Mouse (Mus musculus): ENCODE measurements around the gene Fbxo34. TPM values are rescaled to one million over a fixed set of nuclear protein-coding genes. Genes with fewer than 3 reads are reported as not detected.

Fbxo34 gene
- total and polyA plus RNA-seq, 3 experiments = 14.8 to 29.5 TPM; not detected in 1

- H3K27me3 ChIP-seq (ENCODE audit: control insufficient read depth in 1 of 2, insufficient read depth in 2 of 2, low read length in 2 of 2) = no peaks in the 10 kb centered on the region
- peaks cover 0 to 8% of the 10 kb centered on the region in 2 experiments; a peak in 2 of 4 replicates for H3K4me1 ChIP-seq (ENCODE audit: control insufficient read depth in 1 of 2, insufficient read depth in 2 of 2, low read length in 2 of 2)
- DNase-seq (ENCODE audit: low read depth, low spot score) = peak; percentile 97
- H3K9me3 ChIP-seq (replicated peaks; ENCODE audit: insufficient read depth, low read length) = no peaks in the 10 kb centered on the region
- peak within 1 kb of the TSS; percentile 78 for H3K27ac ChIP-seq (ENCODE audit: control insufficient read depth, low read depth, low read length)
- H3K36me3 ChIP-seq (ENCODE audit: control insufficient read depth in 1 of 2, insufficient read depth in 2 of 2, low read length in 2 of 2) = peaks cover 2 to 3% of the 10 kb centered on the region in 2 experiments; a peak in 2 of 4 replicates
- H3K4me3 ChIP-seq (ENCODE audit: control insufficient read depth in 1 of 2, insufficient read depth in 1 of 2, low read depth in 2 of 2, low read length in 2 of 2) = peak within 1 kb of the TSS; percentile 71 to 93
- H3K79me2 ChIP-seq (ENCODE audit: control insufficient read depth, insufficient read depth, low read length, poor library complexity) = peaks cover 10% of the 10 kb centered on the region
- H3K9ac ChIP-seq (ENCODE audit: control insufficient read depth, low read depth, low read length, poor library complexity, severe bottlenecking) = peak within 1 kb of the TSS; percentile 90
- TF ChIP-seq TBP (IDR thresholded peaks at IDR 0.05; ENCODE audit: low read depth, low read length) = peak; percentile 61; the same call in 1 of the 2 replicates
- TF ChIP-seq ZKSCAN1 (IDR thresholded peaks at IDR 0.05; ENCODE audit: low read depth, low read length) = no peak
- TF ChIP-seq MAFK (IDR thresholded peaks at IDR 0.05; ENCODE audit: borderline replicate concordance, low read depth, low read length) = no peak
- TF ChIP-seq BHLHE40 (IDR thresholded peaks at IDR 0.05; ENCODE audit: borderline replicate concordance, low read depth, low read length) = no peak
- TF ChIP-seq UBTF (IDR thresholded peaks at IDR 0.05; ENCODE audit: borderline replicate concordance, insufficient read depth, low read depth, low read length) = no peak
- 0 out of 2 replicates have a peak, but pooled peaks have one; percentile 51 for TF ChIP-seq ZMIZ1 (IDR thresholded peaks at IDR 0.05; ENCODE audit: low read depth, low read length)
- no peak for TF ChIP-seq MEF2A (IDR thresholded peaks at IDR 0.05; ENCODE audit: extremely low read depth, insufficient replicate concordance, low read depth, low read length, poor library complexity, severe bottlenecking)
- TF ChIP-seq TCF12 (IDR thresholded peaks at IDR 0.05; ENCODE audit: low read depth, low read length) = no peak
- TF ChIP-seq ETS1 (IDR thresholded peaks at IDR 0.05; ENCODE audit: low read depth, low read length) = no peak
- peak; percentile 84; the same call in 1 of the 2 replicates for TF ChIP-seq E2F4 (IDR thresholded peaks at IDR 0.05; ENCODE audit: borderline replicate concordance, low read depth, low read length)
- TF ChIP-seq TAL1 (IDR thresholded peaks at IDR 0.05; ENCODE audit: low read length) = no peak
- no peak for TF ChIP-seq NRF1 (IDR thresholded peaks at IDR 0.05; ENCODE audit: insufficient read depth, low read depth, low read length, poor library complexity, severe bottlenecking)
- peak; percentile 72 for TF ChIP-seq NELFE (IDR thresholded peaks at IDR 0.05; ENCODE audit: low read depth, low read length)
- TF ChIP-seq ZC3H11A (IDR thresholded peaks at IDR 0.05; ENCODE audit: low read depth, low read length) = no peak
- TF ChIP-seq MAX (IDR thresholded peaks at IDR 0.05; ENCODE audit: low read length) = no peak
- no peak for TF ChIP-seq MYB (IDR thresholded peaks at IDR 0.05; ENCODE audit: low read depth, low read length)
- peak; percentile 80 for TF ChIP-seq HCFC1 (IDR thresholded peaks at IDR 0.05; ENCODE audit: low read depth, low read length)
- TF ChIP-seq KAT2A (conservative IDR thresholded peaks at IDR 0.05; ENCODE audit: low read depth, low read length) = no peak; the same call in 1 of the 2 replicates
- peak in 1 of 2 experiments; percentile 65; a peak in 2 of 4 replicates for TF ChIP-seq POLR2A (IDR thresholded peaks at IDR 0.05; ENCODE audit: control insufficient read depth in 1 of 2, insufficient read depth in 1 of 2, low read depth in 1 of 2, low read length in 2 of 2, poor library complexity in 1 of 2)
- no peak for TF ChIP-seq CHD1 (IDR thresholded peaks at IDR 0.05; ENCODE audit: low read depth, low read length)
- TF ChIP-seq USF2 (IDR thresholded peaks at IDR 0.05; ENCODE audit: borderline replicate concordance in 1 of 2, insufficient read depth in 1 of 2, low read depth in 1 of 2, low read length in 2 of 2) = no peak
- no peak for TF ChIP-seq RCOR1 (IDR thresholded peaks at IDR 0.05; ENCODE audit: low read depth, low read length)
- TF ChIP-seq SMC3 (IDR thresholded peaks at IDR 0.05; ENCODE audit: low read depth, low read length) = no peak
- no peak for TF ChIP-seq CTCF (IDR thresholded peaks at IDR 0.05 in 2 of 3, conservative IDR thresholded peaks at IDR 0.05 in 1 of 3; ENCODE audit: control insufficient read depth in 1 of 3, insufficient read depth in 1 of 3, low read depth in 2 of 3, low read length in 3 of 3, poor library complexity in 1 of 3, severe bottlenecking in 1 of 3)
- TF ChIP-seq CHD2 (IDR thresholded peaks at IDR 0.05; ENCODE audit: low read length) = no peak
- no peak for TF ChIP-seq POLR2AphosphoS5 (IDR thresholded peaks at IDR 0.05; ENCODE audit: borderline replicate concordance, low read depth, low read length)
- TF ChIP-seq GABPA (IDR thresholded peaks at IDR 0.05; ENCODE audit: low read depth, low read length) = no peak
- no peak for TF ChIP-seq RAD21 (IDR thresholded peaks at IDR 0.05; ENCODE audit: low read depth, low read length)
- TF ChIP-seq MAZ (IDR thresholded peaks at IDR 0.05; ENCODE audit: low read depth, low read length) = no peak; the same call in 1 of the 2 replicates
- TF ChIP-seq EP300 (IDR thresholded peaks at IDR 0.05; ENCODE audit: low read depth in 1 of 2, low read length in 2 of 2) = no peak
- peak; percentile 65; the same call in 1 of the 2 replicates for TF ChIP-seq POLR2AphosphoS2 (IDR thresholded peaks at IDR 0.05; ENCODE audit: low read length)
- TF ChIP-seq MXI1 (IDR thresholded peaks at IDR 0.05; ENCODE audit: low read depth, low read length) = peak; percentile 52; the same call in 1 of the 2 replicates
- no peak for TF ChIP-seq GATA1 (IDR thresholded peaks at IDR 0.05; ENCODE audit: low read depth, low read length)
- TF ChIP-seq MYC (IDR thresholded peaks at IDR 0.05; ENCODE audit: low read depth, low read length) = no peak
- TF ChIP-seq ZNF384 (IDR thresholded peaks at IDR 0.05; ENCODE audit: low read depth, low read length) = no peak
Observed at GRCm38 (mm10) chr14:47417775-47418665, 32.2 kb upstream of the Fbxo34 start, which contains the start of gene Dlgap5. TSS of gene Dlgap5 (minus strand) at chr14:47418407.

Measured in MEL (cell line).